Mouse (Mus musculus): ENCODE results near the gene Suds3.

DNA sequence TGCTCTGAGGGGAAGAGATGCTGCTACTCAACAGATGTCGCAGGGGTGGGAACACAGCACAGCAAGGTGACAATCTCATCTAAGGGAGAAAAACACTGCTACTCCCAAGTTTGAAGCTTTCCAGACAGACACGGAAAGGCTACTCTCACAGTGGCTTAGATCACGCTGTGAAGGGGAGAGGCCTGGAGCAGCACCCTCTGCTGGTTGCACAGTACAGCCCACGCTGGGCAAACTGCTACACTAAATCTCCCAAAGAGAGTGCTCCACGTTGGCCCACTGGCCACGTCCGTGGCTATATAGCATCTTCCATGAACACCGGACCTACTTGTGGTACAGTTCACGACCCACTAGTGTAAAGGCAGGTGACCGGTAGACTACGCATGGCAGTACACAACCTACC is 16.2 kb downstream of the Suds3 start:
- TF ChIP-seq HCFC1 (IDR thresholded peaks at IDR 0.05; ENCODE audit: borderline replicate concordance, insufficient read depth, low read length) (no peak), ZNF384 (IDR thresholded peaks at IDR 0.05; ENCODE audit: low read depth, low read length) (no peak)
